Mouse (Mus musculus): ENCODE data around the gene Nox4. TPM values are rescaled to one million over a fixed set of nuclear protein-coding genes. Genes with fewer than 3 reads are reported as not detected.

The Nox4 gene
- total RNA-seq (2014; rRNA removed) = 2.6 and 2.7 TPM in 2 replicates
- polyA plus RNA-seq (2015; fragmentation: Nextera tagmentation; extraction: Ambion mirVana) = 0.80 and 0.99 TPM in 2 replicates

DNA sequence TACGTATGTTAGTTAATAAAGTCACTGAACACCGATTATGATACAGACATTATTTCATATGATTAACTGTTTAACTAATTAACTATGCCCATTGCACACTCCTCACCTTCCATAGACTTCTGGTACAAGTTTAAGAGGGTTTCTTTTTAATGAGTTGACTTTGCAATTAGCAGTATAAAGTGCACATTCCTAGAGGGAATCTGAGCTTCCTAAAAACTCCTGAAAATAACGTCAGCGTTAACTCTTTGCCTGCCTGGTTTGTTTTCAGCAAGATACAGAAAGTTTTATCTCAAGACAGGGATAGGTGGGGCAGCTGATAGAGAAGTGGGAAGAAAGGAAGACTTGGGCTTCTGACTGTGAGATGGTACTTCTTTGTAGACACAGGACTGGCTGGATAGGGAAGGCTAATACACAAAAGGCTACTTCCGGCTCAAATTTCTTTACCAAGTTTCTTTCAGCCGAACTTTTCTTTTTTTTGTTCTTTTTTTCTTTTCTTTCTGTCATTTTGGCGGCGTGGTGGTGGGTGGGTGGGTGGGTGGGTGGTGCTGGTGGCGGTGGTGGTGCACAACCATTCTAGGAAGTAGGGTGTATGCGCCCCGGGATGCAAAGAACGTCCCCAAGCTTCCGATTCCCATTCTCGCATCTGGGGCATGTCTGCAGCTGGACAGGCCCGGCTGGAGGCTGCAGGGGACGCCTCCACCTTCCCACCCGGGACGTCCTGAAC is at the start of gene Nox4:
TSS of gene Nox4 (plus strand) at position 241 of the 724 bp plus-strand sequence.
- peak; percentile 71 for ATAC-seq (ENCODE audit: low FRiP score)

GRCm38 (mm10) chr7:87204751-87205150 is 41.1 kb upstream of the Nox4 start:
- no peak for ATAC-seq (ENCODE audit: low FRiP score)
- no peaks in the 10 kb centered on the region for H3K9me3 ChIP-seq (ENCODE audit: low read length)
- H3K4me1 ChIP-seq (ENCODE audit: insufficient read depth, low read length) = no peaks in the 10 kb centered on the region
- H3K4me2 ChIP-seq (ENCODE audit: low read depth, low read length, poor library complexity, severe bottlenecking) = no peak overlapping the region
- DNase-seq (ENCODE audit: low spot score) = no peak
- H3K36me3 ChIP-seq (ENCODE audit: insufficient read depth, low read length) = no peaks in the 10 kb centered on the region
- no peak overlapping the region for H3K27ac ChIP-seq (ENCODE audit: low read depth, low read length)
- H3K27me3 ChIP-seq (ENCODE audit: insufficient read depth, low read length) = no peaks in the 10 kb centered on the region
- TF ChIP-seq CTCF (IDR thresholded peaks at IDR 0.05) = no peak
- H3K9ac ChIP-seq (replicated peaks; ENCODE audit: low read length, poor library complexity, severe bottlenecking) = no peak overlapping the region
- no peak overlapping the region for H3K4me3 ChIP-seq (ENCODE audit: low read depth, low read length)

More for the DNA sequence above, at the start of gene Nox4:
- 10% methylated on average over 18 of the region's 18 CpGs for WGBS
- H3K27me3 ChIP-seq (ENCODE audit: insufficient read depth, low read length) = no peaks in the 10 kb centered on the region
- TF ChIP-seq CTCF (IDR thresholded peaks at IDR 0.05) = no peak
- no peak for DNase-seq (ENCODE audit: low spot score)
- peak within 1 kb of the TSS; percentile 85 for H3K4me2 ChIP-seq (ENCODE audit: low read depth, low read length, poor library complexity, severe bottlenecking)
- peak within 1 kb of the TSS; percentile 72 for H3K9ac ChIP-seq (replicated peaks; ENCODE audit: low read length, poor library complexity, severe bottlenecking)
- no peak within 1 kb of the TSS for H3K27ac ChIP-seq (ENCODE audit: low read depth, low read length)
- peak within 1 kb of the TSS; percentile 75 for H3K4me3 ChIP-seq (ENCODE audit: low read depth, low read length)
- H3K36me3 ChIP-seq (ENCODE audit: insufficient read depth, low read length) = no peaks in the 10 kb centered on the region
- H3K4me1 ChIP-seq (ENCODE audit: insufficient read depth, low read length) = peaks cover 5% of the 10 kb centered on the region; the same call in 1 of the 2 replicates
- H3K9me3 ChIP-seq (ENCODE audit: low read length) = no peaks in the 10 kb centered on the region

- H3K4me2 ChIP-seq (ENCODE audit: low read depth, low read length, poor library complexity, severe bottlenecking) = no peak overlapping the region
These were observed 24.2 kb upstream of the Nox4 start for GRCm38 (mm10) chr7:87221712-87222111.

GRCm38 (mm10) chr7:87222751-87223150 is 23.1 kb upstream of the Nox4 start:
- no peak overlapping the region for H3K4me2 ChIP-seq (ENCODE audit: low read depth, low read length, poor library complexity, severe bottlenecking)
- no peaks in the 10 kb centered on the region for H3K4me1 ChIP-seq (ENCODE audit: insufficient read depth, low read length)
- no peaks in the 10 kb centered on the region for H3K36me3 ChIP-seq (ENCODE audit: insufficient read depth, low read length)
- ATAC-seq (ENCODE audit: low FRiP score) = no peak
- no peak overlapping the region for H3K27ac ChIP-seq (ENCODE audit: low read depth, low read length)
- H3K9ac ChIP-seq (replicated peaks; ENCODE audit: low read length, poor library complexity, severe bottlenecking) = no peak overlapping the region
- H3K9me3 ChIP-seq (ENCODE audit: low read length) = no peaks in the 10 kb centered on the region
- DNase-seq (ENCODE audit: low spot score) = no peak
- no peaks in the 10 kb centered on the region for H3K27me3 ChIP-seq (ENCODE audit: insufficient read depth, low read length)
- WGBS = 82% methylated on average over 2 of the region's 2 CpGs
- TF ChIP-seq CTCF (IDR thresholded peaks at IDR 0.05) = no peak
- no peak overlapping the region for H3K4me3 ChIP-seq (ENCODE audit: low read depth, low read length)

More at GRCm38 (mm10) chr7:87221712-87222111, 24.2 kb upstream of the Nox4 start:
- Histone ChIP-seq H3K27ac (ENCODE audit: low read depth, low read length) (no peak overlapping the region), H3K27me3 (ENCODE audit: insufficient read depth, low read length) (no peaks in the 10 kb centered on the region), H3K4me3 (ENCODE audit: low read depth, low read length) (no peak overlapping the region), H3K4me1 (ENCODE audit: insufficient read depth, low read length) (no peaks in the 10 kb centered on the region), H3K9me3 (ENCODE audit: low read length) (no peaks in the 10 kb centered on the region), H3K36me3 (ENCODE audit: insufficient read depth, low read length) (no peaks in the 10 kb centered on the region), H3K9ac (replicated peaks; ENCODE audit: low read length, poor library complexity, severe bottlenecking) (no peak overlapping the region)
- TF ChIP-seq CTCF (IDR thresholded peaks at IDR 0.05) = no peak
- ATAC-seq (ENCODE audit: low FRiP score) = no peak
- DNase-seq (ENCODE audit: low spot score) = no peak

GRCm38 (mm10) chr7:87225617-87226016 is 20.3 kb upstream of the Nox4 start:
- 47% methylated on average over 2 of the region's 2 CpGs for WGBS
- no peaks in the 10 kb centered on the region for H3K36me3 ChIP-seq (ENCODE audit: insufficient read depth, low read length)
- H3K4me1 ChIP-seq (ENCODE audit: insufficient read depth, low read length) = no peaks in the 10 kb centered on the region
- no peaks in the 10 kb centered on the region for H3K9me3 ChIP-seq (ENCODE audit: low read length)
- TF ChIP-seq CTCF (IDR thresholded peaks at IDR 0.05) = no peak
- H3K27ac ChIP-seq (ENCODE audit: low read depth, low read length) = no peak overlapping the region
- H3K9ac ChIP-seq (replicated peaks; ENCODE audit: low read length, poor library complexity, severe bottlenecking) = no peak overlapping the region
- H3K4me2 ChIP-seq (ENCODE audit: low read depth, low read length, poor library complexity, severe bottlenecking) = no peak overlapping the region
- H3K27me3 ChIP-seq (ENCODE audit: insufficient read depth, low read length) = no peaks in the 10 kb centered on the region
- no peak overlapping the region for H3K4me3 ChIP-seq (ENCODE audit: low read depth, low read length)
- ATAC-seq (ENCODE audit: low FRiP score) = no peak
- DNase-seq (ENCODE audit: low spot score) = no peak

- Histone ChIP-seq H3K4me2 (ENCODE audit: low read depth, low read length, poor library complexity, severe bottlenecking) (no peak overlapping the region), H3K9ac (replicated peaks; ENCODE audit: low read length, poor library complexity, severe bottlenecking) (no peak overlapping the region), H3K9me3 (ENCODE audit: low read length) (no peaks in the 10 kb centered on the region), H3K27ac (ENCODE audit: low read depth, low read length) (no peak overlapping the region), H3K4me3 (ENCODE audit: low read depth, low read length) (no peak overlapping the region), H3K27me3 (ENCODE audit: insufficient read depth, low read length) (no peaks in the 10 kb centered on the region), H3K4me1 (ENCODE audit: insufficient read depth, low read length) (no peaks in the 10 kb centered on the region), H3K36me3 (ENCODE audit: insufficient read depth, low read length) (no peaks in the 10 kb centered on the region)
- DNase-seq (ENCODE audit: low spot score) (no peak), ATAC-seq (ENCODE audit: low FRiP score) (no peak)
- TF ChIP-seq CTCF (IDR thresholded peaks at IDR 0.05) = no peak
- 85% methylated on average over 4 of the region's 4 CpGs for WGBS
These were observed 18.6 kb upstream of the Nox4 start for GRCm38 (mm10) chr7:87227051-87227948.

All from midbrain, postnatal 0 days (tissue).